Mouse (Mus musculus) erythroblast, embryonic 14.5 days (primary cell): ENCODE results near the gene Got2.

Source experiments
- GATA1 ChIP-seq: IDR thresholded peaks from 2 replicates; pipeline ENCODE4 v1.6.1; 2012; ENCODE audit warnings: low read length, inconsistent platforms, mixed read lengths
- TAL1 ChIP-seq: IDR thresholded peaks from 3 replicates; pipeline ENCODE4 v1.6.1; 2012; ENCODE audit warnings: low read length, inconsistent platforms, mixed read lengths

DNA sequence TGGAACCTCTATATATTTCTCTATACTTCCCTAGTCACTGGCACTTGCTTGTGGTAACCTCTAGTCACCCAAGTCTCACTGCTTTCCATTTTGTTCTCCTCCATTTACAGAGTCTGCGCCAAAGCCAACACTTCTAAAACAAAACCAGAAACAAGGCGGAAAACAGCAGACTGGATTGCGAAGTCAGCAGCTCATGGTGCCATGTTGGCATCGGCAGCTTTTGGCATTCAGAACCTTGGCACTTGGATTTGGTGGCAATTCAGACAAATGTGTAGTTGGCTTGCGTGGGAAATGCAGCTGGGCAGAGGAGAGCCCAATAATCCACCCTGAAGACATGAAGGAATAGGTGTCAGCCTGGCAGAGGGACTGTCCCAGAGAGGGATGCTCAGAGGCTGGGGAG, 44.5 kb upstream of the Got2 start:
- TF ChIP-seq GATA1, result no peak
- no peak for TF ChIP-seq TAL1
